Mouse (Mus musculus) embryonic facial prominence, embryonic 10.5 days (tissue): ENCODE measurements at regions not wholly inside any gene's neighbourhood (a gene's known extent, or its start where the extent isn't known, plus 50 kb on each side); places are given as distances from the start of the nearest gene placed in this dataset.

Experiments used
- DNase-seq: peaks from one replicate; pipeline ENCODE4 v3.0.0-alpha.2; 2017; ENCODE audit warnings: low spot score
- H3K27ac ChIP-seq: fragments of 300-500 bp; sonication (generic); replicated peaks from 2 replicates; pipeline ENCODE4 v1.5.1; 2016; ENCODE audit warnings: mild to moderate bottlenecking
- H3K27me3 ChIP-seq: fragments of 300-500 bp; sonication (generic); replicated peaks from 2 replicates; pipeline ENCODE4 v1.6.1; 2016; ENCODE audit warnings: low read depth, mild to moderate bottlenecking; ENCODE audit not compliant: poor library complexity, severe bottlenecking
- H3K36me3 ChIP-seq: fragments of 300-500 bp; sonication (generic); replicated peaks from 2 replicates; pipeline ENCODE4 v1.6.1; 2016; ENCODE audit warnings: mild to moderate bottlenecking, moderate library complexity
- H3K4me1 ChIP-seq: fragments of 300-500 bp; sonication (generic); 2 replicates; pipeline ENCODE4 v1.6.1; 2016
- H3K4me3 ChIP-seq: fragments of 300-500 bp; sonication (generic); 2 replicates; pipeline ENCODE4 v1.5.1; 2016; ENCODE audit warnings: mild to moderate bottlenecking, moderate library complexity
- H3K9me3 ChIP-seq: fragments of 300-500 bp; sonication (generic); 2 replicates; pipeline ENCODE4 v1.6.1; 2016; ENCODE audit warnings: mild to moderate bottlenecking
- WGBS: fragments of 180-500 bp; shearing (Covaris S2); methylation state at CpG from one replicate; pipeline ENCODE4 v1.1.7; 2016; 5-methylcytosine and 5-hydroxymethylcytosine counted together

GRCm38 (mm10) chr12:77083760-77084159 is 121.8 kb upstream of the Max start:
- Histone ChIP-seq H3K27ac (no peak overlapping the region), H3K9me3 (no peaks in the 10 kb centered on the region), H3K27me3 (no peaks in the 10 kb centered on the region), H3K4me1 (no peaks in the 10 kb centered on the region), H3K4me3 (no peak overlapping the region), H3K36me3 (no peaks in the 10 kb centered on the region)
- 84% methylated on average over 6 of the region's 6 CpGs for WGBS
- DNase-seq, result no peak

GRCm38 (mm10) chr12:77081774-77082173 is 119.8 kb upstream of the Max start:
- Histone ChIP-seq H3K27ac (no peak overlapping the region), H3K9me3 (no peaks in the 10 kb centered on the region), H3K4me1 (no peaks in the 10 kb centered on the region), H3K4me3 (no peak overlapping the region), H3K36me3 (no peaks in the 10 kb centered on the region), H3K27me3 (no peaks in the 10 kb centered on the region)
- WGBS, result 80% methylated on average over 2 of the region's 2 CpGs
- DNase-seq, result no peak

- WGBS, result 85% methylated on average over 3 of the region's 3 CpGs
Observed at GRCm38 (mm10) chr12:77079481-77079880, 117.5 kb upstream of the Max start.

GRCm38 (mm10) chr12:77076678-77077077 is 114.7 kb upstream of the Max start:
- no peaks in the 10 kb centered on the region for H3K4me1 ChIP-seq
- H3K36me3 ChIP-seq, result no peaks in the 10 kb centered on the region
- no peaks in the 10 kb centered on the region for H3K27me3 ChIP-seq
- H3K27ac ChIP-seq, result no peak overlapping the region
- no peak overlapping the region for H3K4me3 ChIP-seq
- no peaks in the 10 kb centered on the region for H3K9me3 ChIP-seq
- no peak for DNase-seq
- 92% methylated on average over 5 of the region's 5 CpGs for whole genome bisulfite sequencing

More at GRCm38 (mm10) chr12:77079481-77079880, 117.5 kb upstream of the Max start:
- no peaks in the 10 kb centered on the region for H3K9me3 ChIP-seq
- no peaks in the 10 kb centered on the region for H3K4me1 ChIP-seq
- no peak overlapping the region for H3K27ac ChIP-seq
- no peak for DNase-seq
- no peak overlapping the region for H3K4me3 ChIP-seq
- H3K27me3 ChIP-seq, result no peaks in the 10 kb centered on the region
- H3K36me3 ChIP-seq, result no peaks in the 10 kb centered on the region

GRCm38 (mm10) chr12:77074602-77075001 is 112.6 kb upstream of the Max start:
- H3K4me1 ChIP-seq, result no peaks in the 10 kb centered on the region
- WGBS, result 82% methylated on average over 2 of the region's 2 CpGs

GRCm38 (mm10) chr12:77071700-77072099 is 109.7 kb upstream of the Max start:
- WGBS, result 76% methylated on average over 1 of the region's 1 CpGs

More at GRCm38 (mm10) chr12:77074602-77075001, 112.6 kb upstream of the Max start:
- no peak overlapping the region for H3K27ac ChIP-seq
- no peak for DNase-seq
- H3K4me3 ChIP-seq, result no peak overlapping the region
- no peaks in the 10 kb centered on the region for H3K36me3 ChIP-seq
- no peaks in the 10 kb centered on the region for H3K27me3 ChIP-seq
- no peaks in the 10 kb centered on the region for H3K9me3 ChIP-seq

GRCm38 (mm10) chr12:77067938-77068337 is 105.9 kb upstream of the Max start:
- 92% methylated on average over 5 of the region's 5 CpGs for WGBS
- no peak for DNase-seq
- no peaks in the 10 kb centered on the region for H3K9me3 ChIP-seq
- no peak overlapping the region for H3K4me3 ChIP-seq
- H3K27ac ChIP-seq, result no peak overlapping the region
- 0 out of 2 replicates have a peak, but pooled peaks cover 13% of the 10 kb centered on the region for H3K27me3 ChIP-seq
- H3K4me1 ChIP-seq, result no peaks in the 10 kb centered on the region
- H3K36me3 ChIP-seq, result no peaks in the 10 kb centered on the region

More at GRCm38 (mm10) chr12:77071700-77072099, 109.7 kb upstream of the Max start:
- DNase-seq, result no peak
- H3K36me3 ChIP-seq, result no peaks in the 10 kb centered on the region
- H3K27me3 ChIP-seq, result no peaks in the 10 kb centered on the region
- H3K27ac ChIP-seq, result no peak overlapping the region
- H3K4me3 ChIP-seq, result no peak overlapping the region
- no peaks in the 10 kb centered on the region for H3K4me1 ChIP-seq
- no peaks in the 10 kb centered on the region for H3K9me3 ChIP-seq

GRCm38 (mm10) chr12:77067115-77067514 is 105.1 kb upstream of the Max start:
- 71% methylated on average over 5 of the region's 5 CpGs for whole genome bisulfite sequencing
- Histone ChIP-seq H3K36me3 (no peaks in the 10 kb centered on the region), H3K4me1 (no peaks in the 10 kb centered on the region), H3K27me3 (0 out of 2 replicates have a peak, but pooled peaks cover 13% of the 10 kb centered on the region), H3K27ac (no peak overlapping the region), H3K4me3 (no peak overlapping the region), H3K9me3 (no peaks in the 10 kb centered on the region)
- no peak for DNase-seq

- Histone ChIP-seq H3K27me3 (0 out of 2 replicates have a peak, but pooled peaks cover 13% of the 10 kb centered on the region), H3K4me1 (peaks cover 7% of the 10 kb centered on the region), H3K4me3 (no peak overlapping the region), H3K27ac (no peak overlapping the region), H3K9me3 (no peaks in the 10 kb centered on the region), H3K36me3 (no peaks in the 10 kb centered on the region)
- WGBS, result 69% methylated on average over 6 of the region's 6 CpGs
- no peak for DNase-seq
Observed at GRCm38 (mm10) chr12:77065645-77066512, 103.9 kb upstream of the Max start.

- H3K4me1 ChIP-seq, result peaks cover 22% of the 10 kb centered on the region
- H3K36me3 ChIP-seq, result no peaks in the 10 kb centered on the region
- DNase-seq, result no peak
- 60% methylated on average over 4 of the region's 4 CpGs for WGBS
- no peaks in the 10 kb centered on the region for H3K9me3 ChIP-seq
- no peak overlapping the region for H3K27ac ChIP-seq
- no peak overlapping the region for H3K4me3 ChIP-seq
- 0 out of 2 replicates have a peak, but pooled peaks cover 13% of the 10 kb centered on the region for H3K27me3 ChIP-seq
Observed at GRCm38 (mm10) chr12:77064048-77064447, 102.0 kb upstream of the Max start.

- Histone ChIP-seq H3K4me1 (peaks cover 30% of the 10 kb centered on the region), H3K9me3 (no peaks in the 10 kb centered on the region), H3K27me3 (peaks cover 26% of the 10 kb centered on the region), H3K4me3 (no peak overlapping the region), H3K36me3 (no peaks in the 10 kb centered on the region), H3K27ac (no peak overlapping the region)
- 84% methylated on average over 5 of the region's 5 CpGs for WGBS
- DNase-seq, result no peak
Observed at GRCm38 (mm10) chr12:77061562-77061847, 99.5 kb upstream of the Max start.

- DNase-seq, result no peak
- Histone ChIP-seq H3K4me3 (peak overlapping the region; percentile 37), H3K27me3 (peaks cover 31% of the 10 kb centered on the region), H3K9me3 (no peaks in the 10 kb centered on the region), H3K36me3 (no peaks in the 10 kb centered on the region), H3K4me1 (peaks cover 30% of the 10 kb centered on the region), H3K27ac (peak overlapping the region; percentile 69)
- WGBS, result 68% methylated on average over 9 of the region's 9 CpGs
Observed at GRCm38 (mm10) chr12:77060766-77061561, 99.0 kb upstream of the Max start.
